Mouse (Mus musculus) hindbrain, embryonic 14.5 days (tissue): ENCODE measurements around the gene Hspa1l. TPM values are rescaled to one million over a fixed set of nuclear protein-coding genes. Genes with fewer than 3 reads are reported as not detected.
"Not testable (repeated sequence)": the region's sequence is repeated elsewhere in the genome, so short reads cannot be mapped to it uniquely, and the experiment has no call there.

ENCODE experiments used
- ATAC-seq: fragments of 200-750 bp; cut with Nextera tagmentation; 2 replicates; pipeline ENCODE4 v1.8.0; 2017; ENCODE audit warnings: moderate number of reproducible peaks, mild to moderate bottlenecking, moderate TSS enrichment, moderate library complexity; ENCODE audit not compliant: low FRiP score
- DNase-seq: peaks from one replicate; pipeline ENCODE4 v3.0.0-alpha.2; 2015; ENCODE audit warnings: low spot score
- H3K27ac ChIP-seq: fragments of 300-500 bp; sonication (generic); 2 replicates; pipeline ENCODE4 v1.5.1; 2014; ENCODE audit warnings: mild to moderate bottlenecking, moderate library complexity
- H3K27me3 ChIP-seq: fragments of 300-500 bp; sonication (generic); 2 replicates; pipeline ENCODE4 v1.6.1; 2014; ENCODE audit warnings: mild to moderate bottlenecking, low read length, mixed read lengths; ENCODE audit not compliant: control insufficient read depth, insufficient read depth
- H3K36me3 ChIP-seq: fragments of 300-500 bp; sonication (generic); replicated peaks from 2 replicates; pipeline ENCODE4 v1.6.1; 2014; ENCODE audit not compliant: control insufficient read depth, insufficient read depth
- H3K4me1 ChIP-seq: fragments of 300-500 bp; sonication (generic); replicated peaks from 2 replicates; pipeline ENCODE4 v1.6.1; 2014; ENCODE audit warnings: antibody characterized with exemption, low read length, mixed read lengths; ENCODE audit not compliant: control insufficient read depth, insufficient read depth
- H3K4me2 ChIP-seq: fragments of 300-500 bp; sonication (generic); replicated peaks from 2 replicates; pipeline ENCODE4 v1.6.1; 2014; ENCODE audit warnings: mild to moderate bottlenecking, moderate library complexity
- H3K4me3 ChIP-seq: fragments of 300-500 bp; sonication (generic); replicated peaks from 2 replicates; pipeline ENCODE4 v1.5.1; 2014; ENCODE audit warnings: mild to moderate bottlenecking, low read length
- H3K9ac ChIP-seq: fragments of 300-500 bp; sonication (generic); 2 replicates; pipeline ENCODE4 v1.6.1; 2014
- H3K9me3 ChIP-seq: fragments of 300-500 bp; sonication (generic); 2 replicates; pipeline ENCODE4 v1.6.1; 2016; ENCODE audit warnings: low read length; ENCODE audit not compliant: control insufficient read depth
- WGBS: fragments of 180-500 bp; shearing (Covaris S2); extraction: QIAGEN DNeasy Blood & Tissue Kit; methylation state at CpG from one replicate; pipeline ENCODE4 v1.1.7; 2014; 5-methylcytosine and 5-hydroxymethylcytosine counted together
- polyA plus RNA-seq: library from polyadenylated mRNA; unstranded; fragments of >200 nt; fragmentation: Nextera tagmentation; extraction: Ambion mirVana; gene quantifications from 2 replicates; pipeline ENCODE4 v1.2.1, GENCODE M21; 2014

The Hspa1l gene
- polyA plus RNA-seq, 1 experiment from 2014 or later, result 1.9 TPM

- not testable (repeated sequence) for H3K4me2 ChIP-seq, H3K27ac ChIP-seq, H3K4me1 ChIP-seq, H3K4me3 ChIP-seq, H3K36me3 ChIP-seq, DNase-seq, ATAC-seq, H3K9ac ChIP-seq, H3K9me3 ChIP-seq
- WGBS, result 13% methylated on average over 35 of the region's 40 CpGs
- H3K27me3 ChIP-seq, result peaks cover 34% of the 10 kb centered on the region
Measured at GRCm38 (mm10) chr17:34957291-34957690, 15.2 kb upstream of the Hspa1l start.

GRCm38 (mm10) chr17:34957966-34958365 is 14.5 kb upstream of the Hspa1l start:
- not testable (repeated sequence) for H3K36me3 ChIP-seq, H3K4me3 ChIP-seq, H3K27ac ChIP-seq, H3K4me1 ChIP-seq, H3K9ac ChIP-seq, DNase-seq, H3K9me3 ChIP-seq, ATAC-seq, H3K4me2 ChIP-seq
- WGBS, result 36% methylated on average over 23 of the region's 40 CpGs
- peaks cover 39% of the 10 kb centered on the region for H3K27me3 ChIP-seq

DNA sequence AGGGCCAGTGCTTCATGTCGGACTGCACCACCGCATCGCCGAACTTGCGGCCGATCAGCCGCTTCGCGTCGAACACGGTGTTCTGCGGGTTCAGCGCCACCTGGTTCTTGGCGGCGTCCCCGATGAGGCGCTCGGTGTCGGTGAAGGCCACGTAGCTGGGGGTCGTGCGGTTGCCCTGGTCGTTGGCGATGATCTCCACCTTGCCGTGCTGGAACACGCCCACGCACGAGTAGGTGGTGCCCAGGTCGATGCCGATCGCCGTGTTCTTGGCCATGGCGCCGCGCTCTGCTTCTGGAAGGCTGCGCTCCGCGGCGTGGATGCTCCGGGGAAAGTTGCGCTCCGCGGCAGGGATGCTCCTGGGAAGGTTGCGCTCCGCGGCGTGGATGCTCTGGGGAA is 13.8 kb upstream of the Hspa1l start:
- ATAC-seq, result peak; percentile 43
- Histone ChIP-seq H3K27me3 (peaks cover 42% of the 10 kb centered on the region), H3K9ac (peak overlapping the region; percentile 34; the same call in 1 of the 2 replicates), H3K4me2 (peak overlapping the region; percentile 78), H3K4me3 (peak overlapping the region; percentile 36)
- H3K9me3 ChIP-seq, H3K36me3 ChIP-seq, H3K4me1 ChIP-seq, DNase-seq, H3K27ac ChIP-seq: not testable (repeated sequence)
- 1% methylated on average over 21 of the region's 47 CpGs for WGBS

- WGBS, result under 1% methylated on average over 23 of the region's 32 CpGs
- not testable (repeated sequence) for H3K36me3 ChIP-seq, H3K9me3 ChIP-seq, H3K4me1 ChIP-seq
- peak within 1 kb of the TSS; percentile 78 for H3K4me2 ChIP-seq
- peaks cover 42% of the 10 kb centered on the region for H3K27me3 ChIP-seq
- peak within 1 kb of the TSS; percentile 36; the same call in 1 of the 2 replicates for H3K9ac ChIP-seq
- ATAC-seq (peak; percentile 92), DNase-seq (peak; percentile 64)
- H3K27ac ChIP-seq, result peak within 1 kb of the TSS; percentile 80
- H3K4me3 ChIP-seq, result peak within 1 kb of the TSS; percentile 36
Measured at GRCm38 (mm10) chr17:34959130-34959778, 13.2 kb upstream of the Hspa1l start, which contains the start of gene Hspa1b. Gene Hspa1b, minus strand, starts transcription at chr17:34959238.

DNA sequence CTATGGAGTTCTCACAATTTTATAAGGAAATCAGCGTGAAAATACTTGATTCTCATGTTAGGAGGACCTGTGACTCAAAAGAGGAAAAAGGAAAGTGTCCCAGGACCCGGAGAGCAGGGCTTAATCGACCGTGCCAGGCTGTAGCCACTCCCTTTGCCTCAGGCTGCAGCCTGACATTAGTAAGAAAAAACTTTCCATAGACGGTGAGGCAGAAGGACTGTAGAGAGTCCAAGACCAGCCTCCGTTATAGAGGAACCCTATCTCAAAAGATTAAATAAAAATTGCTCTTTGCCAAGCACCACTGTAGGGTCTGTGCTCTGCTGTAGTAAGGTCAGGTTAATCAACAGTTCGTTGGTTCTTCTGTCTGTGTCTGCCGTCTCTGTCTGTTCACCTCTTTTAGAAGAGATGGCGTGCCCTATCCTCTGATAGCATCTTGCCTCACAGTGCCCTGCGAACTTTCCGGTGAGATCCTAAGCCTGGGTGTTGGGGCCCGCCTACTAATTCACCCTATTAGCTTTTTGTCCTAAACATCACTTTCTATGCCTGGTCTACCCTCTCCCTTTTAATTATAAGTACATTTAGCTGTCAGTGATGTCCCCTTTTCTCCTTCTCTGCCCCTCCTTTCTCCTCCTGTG is 12.5 kb upstream of the Hspa1l start:
- DNase-seq (no peak), ATAC-seq (no peak)
- WGBS, result 15% methylated on average over 12 of the region's 12 CpGs
- Histone ChIP-seq H3K4me2 (peak overlapping the region; percentile 78), H3K27ac (peak overlapping the region; percentile 80; the same call in 1 of the 2 replicates), H3K36me3 (no peaks in the 10 kb centered on the region), H3K27me3 (peaks cover 42% of the 10 kb centered on the region), H3K9ac (peak overlapping the region; percentile 36; the same call in 1 of the 2 replicates), H3K9me3 (no peaks in the 10 kb centered on the region), H3K4me1 (0 out of 2 replicates have a peak, but pooled peaks cover 6% of the 10 kb centered on the region), H3K4me3 (peak overlapping the region; percentile 36)

DNA sequence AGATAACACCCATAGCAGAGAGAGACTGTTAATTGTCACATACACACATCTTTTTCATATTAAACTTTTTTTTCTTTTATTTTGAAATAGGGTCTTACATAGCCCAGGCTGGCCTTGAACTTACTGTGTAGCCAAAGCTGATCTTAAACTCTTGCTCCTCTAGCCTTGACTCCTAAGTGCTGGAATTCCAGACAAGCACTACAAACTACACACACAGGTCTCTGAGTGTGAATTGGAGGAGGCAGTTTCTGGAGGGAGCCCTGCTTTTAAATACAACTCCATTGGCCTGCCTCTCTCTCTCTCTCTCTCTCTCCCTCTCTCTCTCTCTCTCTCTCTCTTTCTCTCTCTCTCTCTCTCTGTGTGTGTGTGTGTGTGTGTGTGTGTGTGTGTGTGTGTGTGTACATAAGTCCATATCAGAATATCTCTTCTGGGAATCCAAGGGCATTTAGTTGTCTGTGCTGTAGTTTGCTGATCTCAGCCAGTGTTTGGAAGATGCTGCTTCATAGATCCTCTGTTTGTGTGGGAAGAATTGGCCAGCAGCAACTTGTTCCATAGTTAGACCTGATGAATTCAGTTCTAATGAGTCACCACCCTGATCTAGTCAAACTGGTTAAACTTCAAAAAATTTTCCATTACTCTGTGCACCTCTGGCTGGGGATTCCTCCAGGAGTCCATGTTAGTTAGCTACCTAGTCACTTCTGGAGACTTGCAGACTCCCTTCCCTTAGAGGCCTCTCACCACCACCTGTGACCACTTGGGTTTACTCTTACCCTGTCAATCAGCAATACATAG is 11.6 kb upstream of the Hspa1l start:
- Histone ChIP-seq H3K4me2 (no peak overlapping the region), H3K36me3 (no peaks in the 10 kb centered on the region), H3K4me3 (no peak overlapping the region), H3K27me3 (peaks cover 33% of the 10 kb centered on the region), H3K9me3 (no peaks in the 10 kb centered on the region), H3K4me1 (0 out of 2 replicates have a peak, but pooled peaks cover 6% of the 10 kb centered on the region), H3K9ac (no peak overlapping the region), H3K27ac (no peak overlapping the region)
- DNase-seq (no peak), ATAC-seq (no peak)

DNA sequence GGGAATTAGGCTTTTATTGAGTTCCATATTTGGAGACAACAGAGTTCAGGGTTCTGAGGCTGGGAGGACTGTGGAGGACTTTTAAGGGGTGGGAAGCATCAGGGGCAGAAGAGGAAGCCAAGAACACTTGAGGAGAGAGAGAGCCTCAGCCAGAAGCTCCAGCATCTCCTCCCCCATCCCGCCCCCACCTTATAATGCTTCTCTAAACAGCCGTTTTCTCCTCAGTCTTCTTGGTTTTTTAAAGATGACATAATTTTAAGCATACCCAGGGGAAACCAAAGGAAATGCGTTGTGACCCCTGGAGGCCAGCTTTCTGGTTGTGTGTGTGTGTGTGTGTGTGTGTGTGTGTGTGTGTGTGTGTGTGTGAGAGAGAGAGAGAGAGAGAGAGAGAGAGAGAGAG is 10.4 kb upstream of the Hspa1l start:
- Histone ChIP-seq H3K9ac (no peak overlapping the region), H3K9me3 (no peaks in the 10 kb centered on the region), H3K36me3 (no peaks in the 10 kb centered on the region), H3K4me2 (no peak overlapping the region), H3K4me1 (0 out of 2 replicates have a peak, but pooled peaks cover 6% of the 10 kb centered on the region), H3K27ac (no peak overlapping the region), H3K27me3 (peaks cover 31% of the 10 kb centered on the region), H3K4me3 (no peak overlapping the region)
- no peak for ATAC-seq
- 40% methylated on average over 3 of the region's 3 CpGs for WGBS
- DNase-seq, result no peak

DNA sequence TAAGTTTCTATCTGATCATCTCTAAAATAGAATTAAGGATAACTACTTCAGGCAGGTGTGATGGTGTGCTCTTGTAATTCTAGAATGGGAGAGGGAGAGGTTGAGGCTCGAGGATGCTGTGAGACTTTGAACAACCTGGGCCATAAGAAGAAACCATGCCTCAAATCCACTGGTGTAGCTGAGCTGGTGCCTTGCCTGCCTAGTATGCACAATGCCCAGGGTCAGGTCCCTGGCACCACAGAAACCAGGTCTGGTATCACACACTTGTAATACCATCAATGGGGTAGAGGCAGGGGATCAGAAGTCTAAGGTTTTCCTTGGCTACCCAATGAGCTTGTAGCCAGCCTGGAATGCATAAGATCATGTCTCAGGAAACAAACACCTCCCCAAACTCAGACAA is 9.7 kb upstream of the Hspa1l start:
- Histone ChIP-seq H3K4me2 (no peak overlapping the region), H3K27ac (no peak overlapping the region), H3K36me3 (no peaks in the 10 kb centered on the region), H3K27me3 (peaks cover 38% of the 10 kb centered on the region), H3K9me3 (no peaks in the 10 kb centered on the region), H3K9ac (no peak overlapping the region), H3K4me1 (0 out of 2 replicates have a peak, but pooled peaks cover 6% of the 10 kb centered on the region), H3K4me3 (no peak overlapping the region)
- DNase-seq, result no peak
- ATAC-seq, result no peak
- WGBS, result 59% methylated on average over 1 of the region's 1 CpGs

GRCm38 (mm10) chr17:34964640-34965049 is 7.9 kb upstream of the Hspa1l start:
- DNase-seq (no peak), ATAC-seq (no peak)
- H3K36me3 ChIP-seq, result no peaks in the 10 kb centered on the region
- WGBS, result 44% methylated on average over 1 of the region's 1 CpGs
- H3K4me1 ChIP-seq, result 0 out of 2 replicates have a peak, but pooled peaks cover 2% of the 10 kb centered on the region
- no peaks in the 10 kb centered on the region for H3K9me3 ChIP-seq
- H3K27me3 ChIP-seq, result peaks cover 52% of the 10 kb centered on the region
- H3K9ac ChIP-seq, result no peak overlapping the region
- no peak overlapping the region for H3K27ac ChIP-seq
- no peak overlapping the region for H3K4me3 ChIP-seq
- H3K4me2 ChIP-seq, result no peak overlapping the region
